Mouse (Mus musculus) MEL (cell line): ENCODE results near the gene Hook2. TPM values are rescaled to one million over a fixed set of nuclear protein-coding genes. Genes with fewer than 3 reads are reported as not detected.
A peak's percentile ranks its signal among the peaks of the same experiment; 100 is the strongest.

Source experiments
- DNase-seq: peaks from one replicate; pipeline ENCODE4 v3.0.0; 2011; ENCODE audit warnings: low read depth, low spot score
- H3K27ac ChIP-seq: 2 replicates; pipeline ENCODE4 v1.5.1; 2012; ENCODE audit warnings: low read depth, mild to moderate bottlenecking, control low read depth, low read length, moderate library complexity; ENCODE audit not compliant: control insufficient read depth
- H3K27me3 ChIP-seq, 2 experiments: fragments of 150-350 bp in 1 of 2; sonication (generic) in 1 of 2; 2 replicates each; pipeline ENCODE4 v1.6.1; 2012; ENCODE audit warnings: low read length in 2 of 2, mild to moderate bottlenecking in 2 of 2, improper control_type of control experiment in 1 of 2, moderate library complexity in 1 of 2; ENCODE audit not compliant: insufficient read depth in 2 of 2, control insufficient read depth in 1 of 2
- H3K36me3 ChIP-seq, 2 experiments: 2 replicates each; pipeline ENCODE4 v1.6.1; 2012 to 2014; ENCODE audit warnings: low read length in 2 of 2, improper control_type of control experiment in 1 of 2, inconsistent platforms in 1 of 2, mild to moderate bottlenecking in 1 of 2; ENCODE audit not compliant: insufficient read depth in 2 of 2, control insufficient read depth in 1 of 2
- H3K4me1 ChIP-seq, 2 experiments: fragments of 150-350 bp in 1 of 2; sonication (generic) in 1 of 2; 2 replicates each; pipeline ENCODE4 v1.6.1; 2012; ENCODE audit warnings: low read length in 2 of 2, improper control_type of control experiment in 1 of 2, mild to moderate bottlenecking in 1 of 2; ENCODE audit not compliant: insufficient read depth in 2 of 2, control insufficient read depth in 1 of 2
- H3K4me3 ChIP-seq, 2 experiments: fragments of 150-350 bp in 1 of 2; sonication (generic) in 1 of 2; 2 replicates each; pipeline ENCODE4 v1.5.1; 2012; ENCODE audit warnings: low read depth in 2 of 2, low read length in 2 of 2, mild to moderate bottlenecking in 2 of 2, moderate library complexity in 2 of 2, control low read depth in 1 of 2, improper control_type of control experiment in 1 of 2; ENCODE audit not compliant: control insufficient read depth in 1 of 2, insufficient read depth in 1 of 2
- H3K79me2 ChIP-seq: 2 replicates; pipeline ENCODE4 v1.6.1; 2012; ENCODE audit warnings: mild to moderate bottlenecking, low read length, moderate library complexity; ENCODE audit not compliant: control insufficient read depth, poor library complexity, insufficient read depth
- H3K9ac ChIP-seq: 2 replicates; pipeline ENCODE4 v1.6.1; 2012; ENCODE audit warnings: low read depth, mild to moderate bottlenecking, control low read depth, low read length, moderate library complexity; ENCODE audit not compliant: control insufficient read depth, poor library complexity, severe bottlenecking
- H3K9me3 ChIP-seq: fragments of 150-350 bp; sonication (generic); replicated peaks from 2 replicates; pipeline ENCODE4 v1.6.1; 2012; ENCODE audit warnings: mild to moderate bottlenecking, low read length, improper control_type of control experiment, moderate library complexity; ENCODE audit not compliant: insufficient read depth
- BHLHE40 ChIP-seq: IDR thresholded peaks from 2 replicates; pipeline ENCODE4 v1.6.1; 2012; ENCODE audit warnings: low read depth, mild to moderate bottlenecking, inconsistent platforms, low read length, improper control_type of control experiment, borderline replicate concordance
- CHD1 ChIP-seq: IDR thresholded peaks from 2 replicates; pipeline ENCODE4 v1.6.1; 2012; ENCODE audit warnings: low read depth, mild to moderate bottlenecking, inconsistent platforms, low read length, improper control_type of control experiment
- CHD2 ChIP-seq: IDR thresholded peaks from 2 replicates; pipeline ENCODE4 v1.6.1; 2011; ENCODE audit warnings: low read length, improper control_type of control experiment
- CTCF ChIP-seq, 3 experiments: IDR thresholded peaks in 2 of 3; conservative IDR thresholded peaks in 1 of 3; 2 replicates each; pipeline ENCODE4 v1.5.1; 2011 to 2012; ENCODE audit warnings: low read length in 3 of 3, low read depth in 2 of 3, mild to moderate bottlenecking in 2 of 3, improper control_type of control experiment in 1 of 3, inconsistent platforms in 1 of 3, mixed read lengths in 1 of 3, moderate library complexity in 1 of 3; ENCODE audit not compliant: control insufficient read depth in 1 of 3, insufficient read depth in 1 of 3, poor library complexity in 1 of 3, severe bottlenecking in 1 of 3
- ELF1 ChIP-seq: IDR thresholded peaks from 2 replicates; pipeline ENCODE4 v1.6.1; 2014; ENCODE audit warnings: low read depth, mild to moderate bottlenecking, inconsistent platforms, low read length, improper control_type of control experiment, moderate library complexity
- EP300 ChIP-seq, 2 experiments: IDR thresholded peaks; 2 replicates each; pipeline ENCODE4 v1.6.1; 2011; ENCODE audit warnings: improper control_type of control experiment in 2 of 2, low read length in 2 of 2, low read depth in 1 of 2, mild to moderate bottlenecking in 1 of 2
- ETS1 ChIP-seq: IDR thresholded peaks from 2 replicates; pipeline ENCODE4 v1.6.1; 2012; ENCODE audit warnings: low read depth, mild to moderate bottlenecking, inconsistent platforms, low read length, improper control_type of control experiment, moderate library complexity
- GABPA ChIP-seq: IDR thresholded peaks from 2 replicates; pipeline ENCODE4 v1.6.1; 2012; ENCODE audit warnings: low read depth, mild to moderate bottlenecking, inconsistent platforms, low read length, improper control_type of control experiment, moderate library complexity
- GATA1 ChIP-seq: IDR thresholded peaks from 2 replicates; pipeline ENCODE4 v1.6.1; 2011; ENCODE audit warnings: low read depth, low read length, improper control_type of control experiment
- HCFC1 ChIP-seq: IDR thresholded peaks from 2 replicates; pipeline ENCODE4 v1.6.1; 2012; ENCODE audit warnings: low read depth, mild to moderate bottlenecking, inconsistent platforms, low read length, improper control_type of control experiment, moderate library complexity
- JUND ChIP-seq: IDR thresholded peaks from 2 replicates; pipeline ENCODE4 v1.6.1; 2011; ENCODE audit warnings: low read depth, mild to moderate bottlenecking, improper control_type of control experiment, low read length
- KAT2A ChIP-seq: conservative IDR thresholded peaks from 2 replicates; pipeline ENCODE4 v1.6.1; 2012; ENCODE audit warnings: low read depth, low read length, improper control_type of control experiment, inconsistent platforms
- MAX ChIP-seq: IDR thresholded peaks from 2 replicates; pipeline ENCODE4 v1.6.1; 2011; ENCODE audit warnings: low read length, improper control_type of control experiment
- MAZ ChIP-seq: IDR thresholded peaks from 2 replicates; pipeline ENCODE4 v1.6.1; 2012; ENCODE audit warnings: low read depth, mild to moderate bottlenecking, inconsistent platforms, low read length, improper control_type of control experiment
- MEF2A ChIP-seq: IDR thresholded peaks from 2 replicates; pipeline ENCODE4 v1.6.1; 2014; ENCODE audit warnings: low read depth, mild to moderate bottlenecking, inconsistent platforms, low read length, improper control_type of control experiment; ENCODE audit not compliant: poor library complexity, insufficient replicate concordance, severe bottlenecking; ENCODE audit errors: extremely low read depth
- MXI1 ChIP-seq: IDR thresholded peaks from 2 replicates; pipeline ENCODE4 v1.6.1; 2011; ENCODE audit warnings: mild to moderate bottlenecking, low read depth, low read length, improper control_type of control experiment
- MYC ChIP-seq: IDR thresholded peaks from 2 replicates; pipeline ENCODE4 v1.6.1; 2011; ENCODE audit warnings: low read depth, mild to moderate bottlenecking, low read length, improper control_type of control experiment, moderate library complexity
- NELFE ChIP-seq: IDR thresholded peaks from 2 replicates; pipeline ENCODE4 v1.6.1; 2011; ENCODE audit warnings: low read depth, low read length, improper control_type of control experiment
- NRF1 ChIP-seq: IDR thresholded peaks from 2 replicates; pipeline ENCODE4 v1.6.1; 2014; ENCODE audit warnings: low read depth, mild to moderate bottlenecking, inconsistent platforms, low read length, improper control_type of control experiment, moderate library complexity; ENCODE audit not compliant: poor library complexity, insufficient read depth, severe bottlenecking
- POLR2A ChIP-seq, 2 experiments: IDR thresholded peaks; 2 replicates each; pipeline ENCODE4 v1.6.1; 2011 to 2012; ENCODE audit warnings: low read length in 2 of 2, mild to moderate bottlenecking in 2 of 2, control low read depth in 1 of 2, improper control_type of control experiment in 1 of 2, low read depth in 1 of 2, moderate library complexity in 1 of 2; ENCODE audit not compliant: control insufficient read depth in 1 of 2, insufficient read depth in 1 of 2, poor library complexity in 1 of 2
- POLR2AphosphoS2 ChIP-seq: IDR thresholded peaks from 2 replicates; pipeline ENCODE4 v1.6.1; 2011; ENCODE audit warnings: low read length, improper control_type of control experiment
- POLR2AphosphoS5 ChIP-seq: IDR thresholded peaks from 2 replicates; pipeline ENCODE4 v1.6.1; 2012; ENCODE audit warnings: low read depth, borderline replicate concordance, mild to moderate bottlenecking, inconsistent platforms, low read length, moderate library complexity, mixed read lengths
- RAD21 ChIP-seq: IDR thresholded peaks from 2 replicates; pipeline ENCODE4 v1.6.1; 2011; ENCODE audit warnings: mild to moderate bottlenecking, low read depth, low read length, improper control_type of control experiment
- SIN3A ChIP-seq: IDR thresholded peaks from 2 replicates; pipeline ENCODE4 v1.6.1; 2012; ENCODE audit warnings: low read length, improper control_type of control experiment, inconsistent platforms
- SMC3 ChIP-seq: IDR thresholded peaks from 2 replicates; pipeline ENCODE4 v1.6.1; 2011; ENCODE audit warnings: low read depth, low read length, improper control_type of control experiment
- TAL1 ChIP-seq: IDR thresholded peaks from 2 replicates; pipeline ENCODE4 v1.6.1; 2012; ENCODE audit warnings: mild to moderate bottlenecking, inconsistent platforms, low read length, moderate library complexity, mixed read lengths
- TBP ChIP-seq: IDR thresholded peaks from 2 replicates; pipeline ENCODE4 v1.8.0; 2011; ENCODE audit warnings: low read depth, low read length, improper control_type of control experiment
- TCF12 ChIP-seq: IDR thresholded peaks from 2 replicates; pipeline ENCODE4 v1.6.1; 2014; ENCODE audit warnings: low read depth, mild to moderate bottlenecking, inconsistent platforms, low read length, improper control_type of control experiment, moderate library complexity
- USF1 ChIP-seq: IDR thresholded peaks from 2 replicates; pipeline ENCODE4 v1.6.1; 2014; ENCODE audit warnings: low read depth, mild to moderate bottlenecking, inconsistent platforms, low read length, improper control_type of control experiment, moderate library complexity
- USF2 ChIP-seq, 2 experiments: IDR thresholded peaks; 2 replicates each; pipeline ENCODE4 v1.6.1; 2011 to 2012; ENCODE audit warnings: improper control_type of control experiment in 2 of 2, low read length in 2 of 2, borderline replicate concordance in 1 of 2, inconsistent platforms in 1 of 2, low read depth in 1 of 2, mild to moderate bottlenecking in 1 of 2; ENCODE audit not compliant: insufficient read depth in 1 of 2
- ZC3H11A ChIP-seq: IDR thresholded peaks from 2 replicates; pipeline ENCODE4 v1.6.1; 2012; ENCODE audit warnings: low read depth, mild to moderate bottlenecking, inconsistent platforms, low read length, improper control_type of control experiment
- ZKSCAN1 ChIP-seq: IDR thresholded peaks from 2 replicates; pipeline ENCODE4 v1.6.1; 2012; ENCODE audit warnings: low read depth, mild to moderate bottlenecking, inconsistent platforms, low read length, improper control_type of control experiment, moderate library complexity
- ZMIZ1 ChIP-seq: IDR thresholded peaks from 2 replicates; pipeline ENCODE4 v1.6.1; 2012; ENCODE audit warnings: low read depth, mild to moderate bottlenecking, inconsistent platforms, low read length, improper control_type of control experiment, moderate library complexity
- ZNF384 ChIP-seq: IDR thresholded peaks from 2 replicates; pipeline ENCODE4 v1.6.1; 2012; ENCODE audit warnings: low read depth, mild to moderate bottlenecking, inconsistent platforms, low read length, improper control_type of control experiment
- polyA plus RNA-seq, 2 experiments: library from polyadenylated mRNA; stranded (reverse) in 1 of 2; unstranded in 1 of 2; fragments of >175 nt in 1 of 2; fragments of >200 nt in 1 of 2; gene quantifications; 2 replicates each; pipeline versions ENCODE4 v1.2.1 to v1.2.4; 2012; ENCODE audit warnings: low replicate concordance in 2 of 2, low read depth in 1 of 2; ENCODE audit not compliant: insufficient read length in 2 of 2, insufficient read depth in 1 of 2, missing spikeins in 1 of 2
- total RNA-seq: library from RNA; depleted of rRNA; stranded (reverse); fragments of 300-350 nt; gene quantifications from 2 replicates; pipeline ENCODE4 v1.2.3, GENCODE M21; 2012

Gene Hook2
- total and polyA plus RNA-seq, 3 experiments: 10.5 to 17.5 TPM; not detected in 1

DNA sequence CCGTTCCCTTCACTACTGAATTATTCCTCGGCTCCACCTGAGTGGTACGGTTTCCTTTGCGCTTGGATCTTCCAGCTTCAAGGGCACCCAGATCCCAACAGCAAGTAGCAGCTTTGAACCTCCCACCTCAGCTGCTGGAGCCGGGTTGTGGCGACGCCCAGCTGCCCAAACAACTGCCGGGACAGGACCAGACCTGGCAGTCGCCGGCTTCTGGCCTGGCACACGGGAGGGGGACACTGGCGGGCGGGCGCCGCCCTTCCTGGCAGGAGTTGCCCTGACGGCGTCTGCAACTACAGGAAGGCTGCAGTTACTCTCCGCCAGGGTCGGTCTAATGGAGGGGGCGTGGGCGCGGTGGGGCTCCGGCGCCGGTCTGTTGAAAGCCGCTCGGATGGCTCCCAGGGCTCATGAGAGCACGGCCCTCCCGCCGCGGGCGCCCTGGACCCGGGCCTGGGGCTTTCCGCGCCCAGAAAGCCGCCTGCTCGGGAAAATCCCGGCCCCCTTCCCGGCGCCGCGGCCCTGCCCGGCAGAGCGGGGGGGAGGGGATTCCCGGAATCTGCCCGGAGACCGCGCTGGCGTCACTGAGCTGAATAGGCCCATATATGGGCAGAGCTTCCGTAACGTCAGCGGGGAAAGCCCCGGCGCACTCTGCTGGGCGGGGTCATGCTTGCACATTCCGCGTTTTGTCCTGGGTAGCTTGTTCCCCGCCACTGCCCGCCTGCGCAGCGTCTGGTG lies 14.2 kb upstream of the Hook2 start:
- H3K4me3 ChIP-seq: peak overlapping the region; percentile 84 to 86
- TF ChIP-seq POLR2AphosphoS5: peak; percentile 76; the same call in 1 of the 2 replicates
- no peak for TF ChIP-seq GATA1
- peak; percentile 10; the same call in 1 of the 2 replicates for TF ChIP-seq SMC3
- TF ChIP-seq GABPA: no peak
- TF ChIP-seq CTCF (IDR thresholded peaks at IDR 0.05 in 2 of 3, conservative IDR thresholded peaks at IDR 0.05 in 1 of 3; ENCODE audit: control insufficient read depth in 1 of 3, insufficient read depth in 1 of 3, low read depth in 2 of 3, low read length in 3 of 3, poor library complexity in 1 of 3, severe bottlenecking in 1 of 3): peak in 2 of 3 experiments; percentile 30 to 34; a peak in 3 of 6 replicates
- TF ChIP-seq HCFC1: 0 out of 2 replicates have a peak, but pooled peaks have one; percentile 57
- no peak for TF ChIP-seq MEF2A
- TF ChIP-seq BHLHE40: 0 out of 2 replicates have a peak, but pooled peaks have one; percentile 22
- 0 out of 2 replicates have a peak, but pooled peaks have one; percentile 28 for TF ChIP-seq TBP
- peak; percentile 45 for TF ChIP-seq TCF12
- no peak for TF ChIP-seq CHD1
- TF ChIP-seq USF2 (IDR thresholded peaks at IDR 0.05; ENCODE audit: borderline replicate concordance in 1 of 2, insufficient read depth in 1 of 2, low read depth in 1 of 2, low read length in 2 of 2): no peak
- TF ChIP-seq SIN3A: peak; percentile 90
- 0 out of 2 replicates have a peak, but pooled peaks have one; percentile 18 for TF ChIP-seq NELFE
- TF ChIP-seq JUND: no peak
- no peak for TF ChIP-seq ZKSCAN1
- TF ChIP-seq NRF1: peak; percentile 65
- peak; percentile 81 for TF ChIP-seq MXI1
- no peak; a peak in 1 of 4 replicates for TF ChIP-seq EP300 (IDR thresholded peaks at IDR 0.05; ENCODE audit: low read depth in 1 of 2, low read length in 2 of 2)
- TF ChIP-seq TAL1: no peak
- TF ChIP-seq ZC3H11A: no peak
- peak; percentile 70; the same call in 1 of the 2 replicates for TF ChIP-seq MAZ
- peak; percentile 92 for TF ChIP-seq ETS1
- no peak for TF ChIP-seq CHD2
- 0 out of 2 replicates have a peak, but pooled peaks have one; percentile 4 for TF ChIP-seq USF1
- peak; percentile 70; the same call in 1 of the 2 replicates for TF ChIP-seq POLR2AphosphoS2
- peak; percentile 43 to 71; a peak in 2 of 4 replicates for TF ChIP-seq POLR2A (IDR thresholded peaks at IDR 0.05; ENCODE audit: control insufficient read depth in 1 of 2, insufficient read depth in 1 of 2, low read depth in 1 of 2, low read length in 2 of 2, poor library complexity in 1 of 2)
- TF ChIP-seq MYC: no peak
- TF ChIP-seq MAX: no peak; the same call in none of the 2 replicates
- no peak for TF ChIP-seq RAD21
- no peak for TF ChIP-seq ZNF384
- peak; percentile 39; the same call in 1 of the 2 replicates for TF ChIP-seq KAT2A
- TF ChIP-seq ELF1: peak; percentile 32; the same call in 1 of the 2 replicates
- TF ChIP-seq ZMIZ1: peak; percentile 62

More for the DNA sequence above, 14.2 kb upstream of the Hook2 start:
- Histone ChIP-seq H3K79me2 (peaks cover 26% of the 10 kb centered on the region), H3K27ac (peak overlapping the region; percentile 89), H3K36me3 (peaks cover 4 to 20% of the 10 kb centered on the region in 2 experiments; a peak in 3 of 4 replicates), H3K9ac (peak overlapping the region; percentile 88), H3K27me3 (no peaks in the 10 kb centered on the region), H3K9me3 (no peaks in the 10 kb centered on the region), H3K4me1 (peaks cover 4 to 39% of the 10 kb centered on the region in 2 experiments; a peak in 3 of 4 replicates)
- peak; percentile 94 for DNase-seq
